Mouse (Mus musculus) heart, adult 18-20 months (tissue): Measurements from ENCODE around the gene Zfp42. TPM values are rescaled to one million over a fixed set of nuclear protein-coding genes. Genes with fewer than 3 reads are reported as not detected.

ENCODE experiments used
- DNase-seq, 2 experiments: peaks; one replicate each; pipeline ENCODE4 v3.0.0; 2021 to 2022; ENCODE audit warnings: mixed read lengths in 1 of 2
- total RNA-seq, 2 experiments: library from RNA; stranded (reverse); gene quantifications; 2 replicates each; pipeline ENCODE4 v1.2.3; 2021

The Zfp42 gene
- total RNA-seq, 2 experiments from 2014 or later: not detected

- no peak for DNase-seq
Observed at GRCm38 (mm10) chr8:43251653-43252052, 55.1 kb downstream of the Zfp42 start.

GRCm38 (mm10) chr8:43248707-43249106 is 58.1 kb downstream of the Zfp42 start:
- DNase-seq: no peak

Other genes with a start within 250 kb of the Zfp42 start
- gene Triml1, start 165.5 kb downstream of the Zfp42 start, total RNA-seq: not detected
- gene Triml2, start 126.4 kb downstream of the Zfp42 start, total RNA-seq: not detected
- gene Adam26b, start 221.1 kb upstream of the Zfp42 start, total RNA-seq: not detected